Mouse (Mus musculus) c-Kit-positive CD71-positive TER-119-negative erythroid progenitor cells, embryonic 14.5 days (primary cell): Measurements from ENCODE around the gene 1110059E24Rik.
A peak's percentile ranks its signal among the peaks of the same experiment; 100 is the strongest.
"Not testable (repeated sequence)": the region's sequence is repeated elsewhere in the genome, so short reads cannot be mapped to it uniquely, and the experiment has no call there.

Experiments
- DNase-seq: peaks from one replicate; pipeline ENCODE4 v3.0.0-alpha.2; 2013; ENCODE audit warnings: low read depth

The 1110059E24Rik gene

GRCm38 (mm10) chr19:21652285-21653171 is at the start of gene 1110059E24Rik:
Gene 1110059E24Rik (minus strand): TSS chr19:21652976.
- peak; percentile 90 for DNase-seq

- DNase-seq = no peak
Observed at GRCm38 (mm10) chr19:21680986-21681385, 28.2 kb upstream of the 1110059E24Rik start.

- no peak for DNase-seq
Observed at GRCm38 (mm10) chr19:21680091-21680490, 27.3 kb upstream of the 1110059E24Rik start.

- DNase-seq = no peak
Observed at GRCm38 (mm10) chr19:21674354-21675096, 21.7 kb upstream of the 1110059E24Rik start.

DNA sequence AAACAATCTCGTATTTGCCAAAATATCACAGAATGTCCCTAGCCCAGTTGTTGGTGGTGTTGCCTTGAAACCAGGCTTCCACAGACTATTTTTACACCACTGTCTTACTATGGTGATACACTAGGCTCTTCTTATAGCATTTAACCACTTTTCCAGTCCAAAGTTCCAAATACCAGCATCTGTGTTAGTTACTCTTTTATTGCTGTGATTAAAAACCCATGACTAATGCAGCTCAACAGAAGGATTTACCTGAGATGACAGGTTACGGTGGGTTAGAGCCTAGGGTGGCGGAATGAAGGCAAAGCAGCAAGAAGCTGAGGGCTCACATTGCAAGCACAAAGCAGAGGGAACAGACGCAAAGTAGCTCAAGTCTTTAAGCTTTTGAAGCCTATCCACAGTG is 16.9 kb upstream of the 1110059E24Rik start:
- no peak for DNase-seq

- DNase-seq = no peak
Observed at GRCm38 (mm10) chr19:21663756-21664456, 11.1 kb upstream of the 1110059E24Rik start.

GRCm38 (mm10) chr19:21660734-21661133 is 8.0 kb upstream of the 1110059E24Rik start:
- no peak for DNase-seq

DNA sequence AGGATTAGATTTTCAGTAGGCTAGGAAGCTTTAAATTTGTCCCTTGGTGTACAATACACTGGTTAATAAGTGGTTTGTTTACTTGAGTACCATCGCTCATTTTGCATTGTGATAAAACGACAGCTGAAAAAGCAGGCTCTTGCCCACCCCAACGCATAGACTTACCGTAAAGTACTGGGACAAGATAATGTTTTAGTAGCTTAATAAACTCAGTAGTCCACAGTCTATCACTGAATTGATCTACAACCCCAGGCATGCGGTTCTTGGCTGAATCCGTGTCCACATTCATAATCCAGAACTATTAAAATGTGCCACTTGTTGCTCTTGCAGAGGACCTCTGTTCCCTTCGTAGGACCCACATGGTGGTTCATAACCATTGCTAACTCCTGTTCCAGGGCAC is 2.0 kb upstream of the 1110059E24Rik start:
- DNase-seq = no peak

GRCm38 (mm10) chr19:21653172-21653981 is 601 bp upstream of the 1110059E24Rik start, which contains the start of gene Abhd17b:
Gene Abhd17b (plus strand): TSS chr19:21653185.
- no peak for DNase-seq

DNA sequence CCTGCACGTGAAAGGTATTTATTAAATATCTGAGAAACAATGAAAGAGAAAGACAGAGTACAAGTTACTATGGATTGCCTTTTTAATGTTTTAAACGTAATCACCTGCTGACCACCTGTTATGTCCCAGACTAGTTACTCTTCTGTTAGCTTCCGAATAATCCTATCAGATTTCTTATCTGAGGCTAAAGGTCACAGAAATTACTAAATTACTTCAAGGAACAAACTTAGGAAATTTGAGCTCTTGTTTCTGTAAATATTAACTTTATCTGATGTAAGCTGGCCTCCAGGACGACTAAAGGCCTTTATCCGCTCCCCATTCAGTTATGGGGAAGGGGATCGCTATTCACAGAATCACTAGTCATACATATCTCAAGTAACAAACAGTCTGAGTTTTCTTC is 1.1 kb downstream of the 1110059E24Rik start:
- no peak for DNase-seq

DNA sequence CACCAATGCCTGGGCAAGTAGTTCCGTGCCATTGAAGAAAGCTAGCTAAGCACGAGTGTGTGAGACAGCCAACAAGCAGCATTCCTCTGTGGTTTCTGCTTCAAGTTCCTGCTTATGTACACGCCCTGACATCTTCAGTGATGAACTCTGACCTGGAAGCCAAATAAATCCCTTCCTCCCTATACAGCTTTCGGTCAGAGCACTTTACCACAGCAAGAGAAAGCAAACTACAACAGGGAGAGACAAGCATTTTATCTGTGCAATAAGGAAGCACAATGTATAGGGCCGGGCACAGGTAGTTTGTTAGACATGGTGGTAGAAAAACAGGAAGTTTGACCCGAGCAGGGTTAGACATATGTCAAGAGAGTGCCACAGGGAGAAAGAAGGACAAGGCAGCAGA is 6.6 kb downstream of the 1110059E24Rik start:
- DNase-seq = no peak

GRCm38 (mm10) chr19:21645301-21645700 is 7.5 kb downstream of the 1110059E24Rik start:
- DNase-seq = no peak

DNA sequence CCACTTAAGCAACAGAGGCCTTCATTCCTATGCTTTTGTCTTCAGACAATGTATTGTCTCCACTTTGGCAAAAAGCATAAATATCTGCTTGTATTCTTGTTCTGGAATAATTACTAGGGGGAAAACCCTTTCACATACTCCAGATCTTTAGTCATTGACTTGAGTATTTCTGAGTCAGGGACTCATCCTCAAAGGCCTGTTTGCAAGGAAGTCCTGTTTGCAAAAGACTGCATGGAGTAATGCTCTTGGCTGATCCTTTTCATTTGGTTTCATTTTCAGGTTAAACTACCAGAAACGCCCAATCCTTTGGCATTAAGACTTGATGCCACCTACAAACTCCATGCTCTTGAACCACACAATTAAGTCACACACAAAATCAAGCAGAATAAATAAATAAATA is 8.8 kb downstream of the 1110059E24Rik start:
- DNase-seq = no peak

DNA sequence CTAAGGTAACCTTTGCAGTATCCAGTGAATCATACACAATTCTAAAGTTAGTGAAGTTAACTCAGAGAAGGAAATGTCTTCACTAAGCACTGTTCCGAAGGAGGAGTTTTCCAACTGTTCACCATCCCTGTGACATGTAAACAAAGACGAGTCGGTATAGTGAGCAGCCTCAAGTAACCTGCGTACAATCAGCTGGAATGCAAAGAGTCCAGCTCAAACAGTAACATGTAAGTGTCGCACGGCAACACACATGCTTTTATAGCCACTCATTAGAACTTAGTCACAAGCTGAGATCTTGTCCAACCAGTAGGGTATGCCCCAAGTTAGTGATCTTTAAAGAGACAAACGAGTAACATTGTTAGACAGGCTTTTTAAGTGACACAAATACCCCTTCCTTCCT is 15.1 kb downstream of the 1110059E24Rik start:
- DNase-seq = no peak

DNA sequence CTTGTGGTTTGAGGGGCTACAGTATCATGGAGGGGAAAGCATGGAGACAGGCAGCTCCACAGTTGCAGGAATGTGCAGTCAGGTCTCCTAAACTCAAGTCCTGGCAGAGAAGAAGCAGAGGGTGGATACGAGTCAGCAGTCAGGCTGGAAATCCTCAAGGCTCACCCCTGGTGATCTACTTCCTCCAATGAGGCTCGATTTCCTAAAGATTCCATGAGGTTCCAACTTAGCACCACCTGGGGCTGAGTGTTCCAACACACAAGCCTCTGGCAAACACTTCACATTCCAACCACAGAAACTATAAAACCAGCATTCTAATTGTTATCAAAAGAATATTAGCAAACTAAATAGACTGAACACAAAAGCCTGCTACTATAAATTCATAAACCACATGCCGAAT is 15.9 kb downstream of the 1110059E24Rik start:
- DNase-seq = no peak

DNA sequence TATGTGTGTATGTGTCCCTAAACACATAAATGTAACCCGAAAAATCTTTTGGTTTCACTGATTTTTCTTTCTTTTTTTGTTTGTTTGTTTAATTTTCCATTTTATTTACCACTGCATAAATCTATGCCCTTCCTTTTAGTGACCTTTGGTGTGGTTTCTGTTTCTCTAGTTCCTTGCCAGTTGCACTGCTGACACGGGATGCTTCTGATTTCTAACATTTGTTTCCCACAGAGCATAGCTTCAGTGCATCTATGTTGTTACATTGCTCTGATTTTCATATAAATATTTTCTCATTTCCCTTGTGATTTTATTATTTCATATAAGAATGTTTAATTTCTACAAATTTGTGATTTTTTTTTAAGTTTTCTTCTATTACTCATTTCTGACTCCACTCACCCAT is 17.4 kb downstream of the 1110059E24Rik start:
- no peak for DNase-seq

DNA sequence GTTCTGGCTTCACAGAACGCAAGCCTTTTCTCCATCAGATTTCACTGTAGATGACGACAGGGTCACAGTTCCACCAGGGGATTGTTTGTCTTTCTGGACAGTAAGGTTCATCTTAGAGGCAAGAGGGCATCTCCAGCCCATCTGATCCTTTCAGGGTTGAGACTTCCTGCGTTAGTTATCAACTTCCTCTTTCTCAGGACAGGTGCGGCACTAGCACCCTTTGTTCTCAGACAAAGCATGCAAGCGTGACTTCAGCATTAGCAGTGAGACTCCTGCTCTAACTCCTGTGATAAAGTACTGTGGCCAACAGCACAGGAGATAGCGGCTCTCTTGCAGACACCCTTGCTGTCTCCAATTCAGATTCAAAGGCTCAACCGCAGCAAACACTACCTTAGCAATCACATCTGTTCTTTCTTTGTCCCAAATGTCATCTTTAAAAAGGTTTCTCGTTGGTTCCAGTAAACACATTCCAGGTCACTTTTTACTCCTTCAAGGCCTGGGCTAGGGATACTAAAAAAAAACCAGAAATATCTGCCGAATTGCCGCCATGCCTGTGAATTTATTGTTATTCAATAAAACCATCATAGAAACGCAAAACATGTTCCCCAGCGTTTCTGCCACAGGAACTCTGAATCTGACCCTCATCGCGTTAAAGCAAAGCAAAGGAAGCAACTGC is 22.0 kb downstream of the 1110059E24Rik start:
- no peak for DNase-seq

DNA sequence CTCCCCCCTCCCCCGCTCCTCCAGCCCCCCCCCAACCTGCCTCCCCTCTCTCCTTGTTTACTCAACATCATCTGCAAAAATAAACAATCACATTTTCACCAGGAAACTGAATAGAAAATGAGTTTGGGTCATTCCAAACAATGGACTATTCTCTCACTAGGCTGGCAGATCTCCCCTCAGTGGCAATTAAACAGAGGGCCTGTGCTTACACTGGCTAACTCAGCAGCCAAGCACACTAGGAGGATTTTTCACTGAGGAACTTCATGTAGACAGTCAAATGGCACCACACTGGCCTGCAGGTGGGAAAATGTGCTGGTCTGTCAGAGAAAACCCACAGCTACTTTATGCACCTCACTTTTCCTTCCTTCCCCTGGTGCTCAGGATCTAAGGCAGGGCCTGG is 23.3 kb downstream of the 1110059E24Rik start:
- no peak for DNase-seq

- no peak for DNase-seq
Observed at GRCm38 (mm10) chr19:21629030-21629429, 23.7 kb downstream of the 1110059E24Rik start.

- DNase-seq = not testable (repeated sequence)
Observed at GRCm38 (mm10) chr19:21628440-21628839, 24.3 kb downstream of the 1110059E24Rik start.
